Mouse (Mus musculus): ENCODE results near the gene Wdfy4. TPM values are rescaled to one million over a fixed set of nuclear protein-coding genes. Genes with fewer than 3 reads are reported as not detected.

The Wdfy4 gene
- polyA plus RNA-seq, 1 experiment from 2014 or later = 0.45 TPM

GRCm38 (mm10) chr14:33000112-33000979 lies 185.0 kb downstream of the Wdfy4 start:
- no peaks in the 10 kb centered on the region for H3K27me3 ChIP-seq (ENCODE audit: control insufficient read depth, insufficient read depth, low read depth, low read length)
- 24% methylated on average over 8 of the region's 8 CpGs for WGBS
- ATAC-seq = peak; percentile 25; the same call in 1 of the 2 replicates
- H3K27ac ChIP-seq (ENCODE audit: low read length) = no peak overlapping the region
- no peak overlapping the region for H3K4me3 ChIP-seq (ENCODE audit: low read depth, low read length)
- peaks cover 4% of the 10 kb centered on the region; the same call in 1 of the 2 replicates for H3K9me3 ChIP-seq (replicated peaks; ENCODE audit: control insufficient read depth, low read length, poor library complexity, severe bottlenecking)
- H3K9ac ChIP-seq (ENCODE audit: low read depth, low read length) = no peak overlapping the region
- H3K4me2 ChIP-seq (ENCODE audit: low read length) = no peak overlapping the region
- H3K36me3 ChIP-seq (ENCODE audit: control insufficient read depth, insufficient read depth, low read length) = no peaks in the 10 kb centered on the region
- H3K4me1 ChIP-seq (ENCODE audit: control insufficient read depth, insufficient read depth, low read length) = peaks cover 10% of the 10 kb centered on the region

- peak; percentile 36 for ATAC-seq
- no peak overlapping the region for H3K4me3 ChIP-seq (ENCODE audit: low read depth, low read length)
- H3K4me2 ChIP-seq (ENCODE audit: low read length) = 0 out of 2 replicates have a peak overlapping the region, but pooled peaks have one; percentile 17
- H3K36me3 ChIP-seq (ENCODE audit: control insufficient read depth, insufficient read depth, low read length) = no peaks in the 10 kb centered on the region
- H3K27me3 ChIP-seq (ENCODE audit: control insufficient read depth, insufficient read depth, low read depth, low read length) = no peaks in the 10 kb centered on the region
- WGBS = 20% methylated on average over 10 of the region's 10 CpGs
- no peak overlapping the region for H3K9ac ChIP-seq (ENCODE audit: low read depth, low read length)
- peaks cover 19% of the 10 kb centered on the region for H3K4me1 ChIP-seq (ENCODE audit: control insufficient read depth, insufficient read depth, low read length)
- H3K27ac ChIP-seq (ENCODE audit: low read length) = no peak overlapping the region
- H3K9me3 ChIP-seq (replicated peaks; ENCODE audit: control insufficient read depth, low read length, poor library complexity, severe bottlenecking) = 0 out of 2 replicates have a peak, but pooled peaks cover 2% of the 10 kb centered on the region
Measured at GRCm38 (mm10) chr14:32999511-32999910, 185.8 kb downstream of the Wdfy4 start.

- Histone ChIP-seq H3K4me2 (ENCODE audit: low read length) (peak overlapping the region; percentile 46), H3K9me3 (replicated peaks; ENCODE audit: control insufficient read depth, low read length, poor library complexity, severe bottlenecking) (0 out of 2 replicates have a peak, but pooled peaks cover 2% of the 10 kb centered on the region), H3K27ac (ENCODE audit: low read length) (peak overlapping the region; percentile 19), H3K4me1 (ENCODE audit: control insufficient read depth, insufficient read depth, low read length) (peaks cover 17% of the 10 kb centered on the region), H3K9ac (ENCODE audit: low read depth, low read length) (no peak overlapping the region), H3K36me3 (ENCODE audit: control insufficient read depth, insufficient read depth, low read length) (no peaks in the 10 kb centered on the region), H3K27me3 (ENCODE audit: control insufficient read depth, insufficient read depth, low read depth, low read length) (no peaks in the 10 kb centered on the region), H3K4me3 (ENCODE audit: low read depth, low read length) (peak overlapping the region; percentile 12; the same call in 1 of the 2 replicates)
- WGBS = 2% methylated on average over 10 of the region's 10 CpGs
- peak; percentile 68 for ATAC-seq
Measured at GRCm38 (mm10) chr14:32994954-32995636, 190.2 kb downstream of the Wdfy4 start.

GRCm38 (mm10) chr14:32991082-32991481 lies 194.2 kb downstream of the Wdfy4 start, which contains the start of gene Lrrc18:
Gene Lrrc18 (plus strand): TSS chr14:32991382.
- H3K36me3 ChIP-seq (ENCODE audit: control insufficient read depth, insufficient read depth, low read length) = no peaks in the 10 kb centered on the region
- WGBS = 97% methylated on average over 2 of the region's 2 CpGs
- H3K9me3 ChIP-seq (replicated peaks; ENCODE audit: control insufficient read depth, low read length, poor library complexity, severe bottlenecking) = no peaks in the 10 kb centered on the region
- H3K27me3 ChIP-seq (ENCODE audit: control insufficient read depth, insufficient read depth, low read depth, low read length) = no peaks in the 10 kb centered on the region
- H3K4me3 ChIP-seq (ENCODE audit: low read depth, low read length) = no peak within 1 kb of the TSS
- no peak for ATAC-seq
- no peak within 1 kb of the TSS for H3K27ac ChIP-seq (ENCODE audit: low read length)
- no peak within 1 kb of the TSS for H3K4me2 ChIP-seq (ENCODE audit: low read length)
- peaks cover 16% of the 10 kb centered on the region for H3K4me1 ChIP-seq (ENCODE audit: control insufficient read depth, insufficient read depth, low read length)
- no peak within 1 kb of the TSS for H3K9ac ChIP-seq (ENCODE audit: low read depth, low read length)

GRCm38 (mm10) chr14:32986659-32987058 lies 198.6 kb downstream of the Wdfy4 start:
- Histone ChIP-seq H3K9ac (ENCODE audit: low read depth, low read length) (no peak overlapping the region), H3K27me3 (ENCODE audit: control insufficient read depth, insufficient read depth, low read depth, low read length) (no peaks in the 10 kb centered on the region)
- ATAC-seq = no peak

GRCm38 (mm10) chr14:32984176-32984738 lies 201.1 kb downstream of the Wdfy4 start:
- Histone ChIP-seq H3K4me2 (ENCODE audit: low read length) (no peak overlapping the region), H3K27me3 (ENCODE audit: control insufficient read depth, insufficient read depth, low read depth, low read length) (no peaks in the 10 kb centered on the region), H3K36me3 (ENCODE audit: control insufficient read depth, insufficient read depth, low read length) (no peaks in the 10 kb centered on the region), H3K27ac (ENCODE audit: low read length) (no peak overlapping the region), H3K4me3 (ENCODE audit: low read depth, low read length) (no peak overlapping the region), H3K9ac (ENCODE audit: low read depth, low read length) (no peak overlapping the region), H3K9me3 (replicated peaks; ENCODE audit: control insufficient read depth, low read length, poor library complexity, severe bottlenecking) (no peaks in the 10 kb centered on the region), H3K4me1 (ENCODE audit: control insufficient read depth, insufficient read depth, low read length) (no peaks in the 10 kb centered on the region)
- 89% methylated on average over 6 of the region's 6 CpGs for WGBS
- ATAC-seq = no peak

More at GRCm38 (mm10) chr14:32986659-32987058, 198.6 kb downstream of the Wdfy4 start:
- H3K4me1 ChIP-seq (ENCODE audit: control insufficient read depth, insufficient read depth, low read length) = no peaks in the 10 kb centered on the region
- no peak overlapping the region for H3K27ac ChIP-seq (ENCODE audit: low read length)
- 56% methylated on average over 4 of the region's 4 CpGs for WGBS
- H3K4me3 ChIP-seq (ENCODE audit: low read depth, low read length) = no peak overlapping the region
- no peak overlapping the region for H3K4me2 ChIP-seq (ENCODE audit: low read length)
- no peaks in the 10 kb centered on the region for H3K9me3 ChIP-seq (replicated peaks; ENCODE audit: control insufficient read depth, low read length, poor library complexity, severe bottlenecking)
- H3K36me3 ChIP-seq (ENCODE audit: control insufficient read depth, insufficient read depth, low read length) = no peaks in the 10 kb centered on the region

- no peak for ATAC-seq
- H3K36me3 ChIP-seq (ENCODE audit: control insufficient read depth, insufficient read depth, low read length) = no peaks in the 10 kb centered on the region
- no peak overlapping the region for H3K9ac ChIP-seq (ENCODE audit: low read depth, low read length)
- 83% methylated on average over 9 of the region's 9 CpGs for WGBS
- H3K4me3 ChIP-seq (ENCODE audit: low read depth, low read length) = no peak overlapping the region
- H3K4me2 ChIP-seq (ENCODE audit: low read length) = no peak overlapping the region
- H3K27me3 ChIP-seq (ENCODE audit: control insufficient read depth, insufficient read depth, low read depth, low read length) = no peaks in the 10 kb centered on the region
- no peaks in the 10 kb centered on the region for H3K9me3 ChIP-seq (replicated peaks; ENCODE audit: control insufficient read depth, low read length, poor library complexity, severe bottlenecking)
- no peak overlapping the region for H3K27ac ChIP-seq (ENCODE audit: low read length)
- H3K4me1 ChIP-seq (ENCODE audit: control insufficient read depth, insufficient read depth, low read length) = no peaks in the 10 kb centered on the region
Measured at GRCm38 (mm10) chr14:32970700-32971099, 214.6 kb downstream of the Wdfy4 start.

GRCm38 (mm10) chr14:32964742-32965141 lies 220.6 kb downstream of the Wdfy4 start:
- no peaks in the 10 kb centered on the region for H3K4me1 ChIP-seq (ENCODE audit: control insufficient read depth, insufficient read depth, low read length)
- no peak overlapping the region for H3K9ac ChIP-seq (ENCODE audit: low read depth, low read length)
- WGBS = 86% methylated on average over 10 of the region's 10 CpGs
- no peak overlapping the region for H3K27ac ChIP-seq (ENCODE audit: low read length)
- H3K9me3 ChIP-seq (replicated peaks; ENCODE audit: control insufficient read depth, low read length, poor library complexity, severe bottlenecking) = no peaks in the 10 kb centered on the region
- no peak overlapping the region for H3K4me2 ChIP-seq (ENCODE audit: low read length)
- H3K4me3 ChIP-seq (ENCODE audit: low read depth, low read length) = no peak overlapping the region
- no peaks in the 10 kb centered on the region for H3K36me3 ChIP-seq (ENCODE audit: control insufficient read depth, insufficient read depth, low read length)
- H3K27me3 ChIP-seq (ENCODE audit: control insufficient read depth, insufficient read depth, low read depth, low read length) = no peaks in the 10 kb centered on the region
- no peak for ATAC-seq
